In the genomic region with DNA sequence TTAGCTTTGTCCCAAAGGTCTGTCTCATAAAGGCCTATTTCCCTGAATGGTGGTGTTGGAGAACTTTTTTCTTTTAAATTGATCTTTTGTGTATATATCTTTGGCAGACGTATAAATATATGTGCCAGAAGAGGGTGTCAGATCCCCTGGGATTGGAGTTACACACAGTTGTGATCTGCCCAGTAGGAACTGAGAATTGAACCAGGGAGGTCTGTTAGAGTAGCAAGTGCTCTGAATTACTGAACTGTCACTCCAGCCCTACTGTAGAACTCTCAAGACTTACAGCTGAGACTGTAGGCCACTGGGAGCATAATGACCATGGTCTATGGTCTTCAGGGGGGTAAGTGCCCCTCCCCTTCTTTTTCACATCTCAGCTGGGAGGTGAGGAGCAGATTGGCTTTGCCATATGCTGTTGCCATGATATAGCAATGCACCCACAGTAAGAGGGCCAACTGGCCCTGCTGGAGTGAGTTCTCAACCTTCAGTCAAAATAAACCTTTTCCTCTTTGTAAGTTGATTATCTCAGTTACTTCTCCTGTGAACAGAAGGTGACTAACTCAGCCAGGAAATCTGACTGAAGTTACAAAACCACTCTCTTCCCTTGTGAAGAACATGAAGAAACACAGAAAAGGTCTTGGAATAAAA, we compare ENCODE assay signal across 13 mouse cellular contexts.
"Had no signal": no experiment of that assay in that cellular context is flagged by ENCODE, and none has a peak within 500 bp of the region (broad histone marks: within the 10 kb centered on the region; RNA-seq: fewer than 3 reads in every experiment).

No protein-coding gene starts in this region.

- H3K9me3 ChIP-seq: limb, embryonic 13.5 days; liver, embryonic 15.5 days; midbrain, embryonic 10.5 days; midbrain, embryonic 15.5 days; neural tube, embryonic 13.5 days; stomach, embryonic 15.5 days had no signal

- H3K4me1 ChIP-seq: limb, embryonic 13.5 days; liver, embryonic 15.5 days; midbrain, embryonic 10.5 days; midbrain, embryonic 15.5 days; neural tube, embryonic 13.5 days; stomach, embryonic 15.5 days had no signal

- H3K4me3 ChIP-seq: limb, embryonic 13.5 days; liver, embryonic 15.5 days; midbrain, embryonic 10.5 days; midbrain, embryonic 15.5 days; neural tube, embryonic 13.5 days; stomach, embryonic 15.5 days had no signal

- H3K27ac ChIP-seq: limb, embryonic 13.5 days; liver, embryonic 15.5 days; midbrain, embryonic 10.5 days; midbrain, embryonic 15.5 days; neural tube, embryonic 13.5 days; stomach, embryonic 15.5 days had no signal

- H3K27me3 ChIP-seq: limb, embryonic 13.5 days; liver, embryonic 15.5 days; midbrain, embryonic 15.5 days; neural tube, embryonic 13.5 days; stomach, embryonic 15.5 days had no signal

- H3K9ac ChIP-seq: limb, embryonic 13.5 days; liver, embryonic 15.5 days; midbrain, embryonic 15.5 days; neural tube, embryonic 13.5 days; stomach, embryonic 15.5 days had no signal

- H3K4me2 ChIP-seq: limb, embryonic 13.5 days; liver, embryonic 15.5 days; midbrain, embryonic 15.5 days; neural tube, embryonic 13.5 days; stomach, embryonic 15.5 days had no signal

- H3K36me3 ChIP-seq: limb, embryonic 13.5 days; liver, embryonic 15.5 days; midbrain, embryonic 10.5 days; midbrain, embryonic 15.5 days; neural tube, embryonic 13.5 days; stomach, embryonic 15.5 days had no signal

- DNase-seq: kidney, postnatal 25 days; layer of hippocampus, postnatal 36 days; lung, adult 2 months; lung, postnatal 36 days; right cerebral cortex, postnatal 14 days; thymus, postnatal 4 days had no signal

- ATAC-seq: lung, postnatal 0 days; midbrain, embryonic 15.5 days had no signal
